Mouse (Mus musculus): Measurements from ENCODE around the gene Leng8.
"Not testable (repeated sequence)": the region's sequence is repeated elsewhere in the genome, so short reads cannot be mapped to it uniquely, and the experiment has no call there.

Gene Leng8

DNA sequence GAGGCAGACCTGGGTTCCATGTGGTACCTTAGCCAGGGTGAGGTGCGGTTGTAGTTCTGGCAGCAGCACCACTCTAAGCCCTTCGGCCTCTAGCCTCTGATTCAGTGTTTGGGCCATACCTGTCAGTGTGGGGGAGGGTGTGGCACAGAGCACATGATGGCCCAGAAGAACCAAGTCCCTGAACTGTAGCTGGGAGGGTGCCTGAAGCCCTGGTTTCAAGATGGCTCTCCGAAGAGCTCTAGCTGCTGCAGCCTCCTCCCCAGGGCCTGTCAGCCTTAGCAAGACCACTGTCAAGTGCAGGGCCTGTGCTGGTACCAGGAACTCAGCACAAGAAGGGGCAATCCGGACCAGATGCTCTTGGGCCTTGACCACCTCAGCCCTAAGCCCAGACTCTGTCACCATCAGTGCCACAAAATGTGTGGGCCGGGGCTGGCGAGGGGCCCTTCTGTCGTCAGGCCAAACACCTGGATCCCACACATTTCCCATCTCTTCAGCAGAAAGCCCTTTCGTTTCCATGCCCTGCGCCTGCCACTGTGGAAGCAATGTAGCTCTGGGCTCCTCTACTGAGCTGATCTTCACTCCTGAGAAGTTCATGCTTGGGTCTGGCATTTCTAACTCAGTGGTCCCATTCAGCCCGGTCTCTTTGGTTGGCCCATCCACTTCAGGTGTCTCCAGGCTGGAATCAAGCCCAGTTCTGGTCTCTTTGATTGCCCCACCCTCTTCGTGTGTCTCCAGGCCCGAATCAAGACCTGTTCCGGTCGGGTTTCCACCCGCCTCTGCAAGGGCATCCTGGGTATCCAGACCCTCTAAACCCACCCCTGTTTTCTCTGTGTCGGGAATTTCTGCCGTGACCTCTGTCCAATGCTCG is 11.7 kb downstream of the Leng8 start:
- DNase-seq (ENCODE audit: low spot score): peak; percentile 34

DNA sequence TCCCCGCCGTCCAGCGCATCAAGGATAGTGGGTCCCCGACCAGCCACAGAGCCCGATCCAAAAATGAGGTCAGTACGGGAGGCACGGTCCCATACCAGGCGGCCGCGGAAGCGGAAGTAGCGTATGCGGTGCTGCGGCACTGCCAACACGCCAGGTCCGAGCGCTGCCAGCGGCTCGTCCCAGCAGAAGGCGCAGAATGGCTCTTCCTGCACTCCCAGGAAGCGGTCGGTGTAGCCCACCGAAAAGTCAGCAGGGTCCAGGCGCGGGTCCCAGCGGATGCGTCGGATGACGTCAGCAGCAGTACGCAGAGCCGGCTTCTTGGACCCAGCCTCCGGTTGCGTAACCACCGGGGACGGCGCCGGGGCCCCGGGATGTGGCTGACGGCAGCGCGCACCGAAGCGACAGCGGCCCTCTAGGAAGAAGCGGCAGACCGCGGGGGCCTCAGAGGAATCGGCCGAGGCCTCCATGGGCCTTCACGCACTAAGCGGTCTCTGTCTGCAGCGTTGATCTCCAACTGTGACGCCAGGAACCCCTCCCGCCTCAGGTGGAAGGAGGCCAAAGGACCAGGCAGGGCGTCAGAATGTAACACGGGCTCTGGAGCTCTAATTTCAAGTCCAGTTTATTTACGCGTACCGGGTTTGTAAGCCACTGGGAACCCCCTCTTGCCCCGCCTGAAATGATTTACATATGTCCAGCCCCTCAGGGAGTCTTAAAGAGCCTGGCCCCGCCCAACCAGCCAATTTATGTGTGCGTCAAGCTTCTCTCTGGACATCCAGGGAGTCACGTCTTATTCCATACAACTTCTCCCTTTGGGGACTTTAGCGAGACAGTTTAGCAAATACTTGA is 12.6 kb downstream of the Leng8 start:
- DNase-seq (ENCODE audit: low spot score): peak; percentile 84

DNA sequence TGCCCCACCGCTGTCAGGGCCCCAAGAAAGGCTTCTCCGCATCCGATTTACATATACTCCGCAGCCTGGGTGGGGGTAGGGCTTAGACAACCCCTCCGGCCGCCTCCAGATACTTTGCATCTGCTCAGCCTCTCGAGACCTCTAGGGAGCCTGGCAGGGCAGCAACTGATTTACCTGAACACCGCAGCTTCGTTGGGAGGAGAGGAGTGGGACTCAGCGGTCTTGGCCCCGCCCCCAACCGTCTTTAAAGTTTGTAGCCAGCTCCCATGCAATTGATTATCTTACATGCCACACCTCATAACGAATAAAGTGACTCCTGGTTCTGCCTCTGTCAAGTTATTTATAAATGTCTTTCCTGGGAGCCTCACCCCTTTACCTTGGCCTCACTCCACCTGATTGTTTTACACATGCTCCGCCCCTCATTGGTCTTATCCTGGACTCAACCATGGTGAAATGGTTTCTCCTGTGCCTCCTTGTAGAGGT is 13.3 kb downstream of the Leng8 start, which contains the start of gene Leng9:
Leng9 (minus strand) TSS at position 316 of the 483 bp plus-strand sequence.
- DNase-seq (ENCODE audit: low spot score): peak; percentile 47

DNA sequence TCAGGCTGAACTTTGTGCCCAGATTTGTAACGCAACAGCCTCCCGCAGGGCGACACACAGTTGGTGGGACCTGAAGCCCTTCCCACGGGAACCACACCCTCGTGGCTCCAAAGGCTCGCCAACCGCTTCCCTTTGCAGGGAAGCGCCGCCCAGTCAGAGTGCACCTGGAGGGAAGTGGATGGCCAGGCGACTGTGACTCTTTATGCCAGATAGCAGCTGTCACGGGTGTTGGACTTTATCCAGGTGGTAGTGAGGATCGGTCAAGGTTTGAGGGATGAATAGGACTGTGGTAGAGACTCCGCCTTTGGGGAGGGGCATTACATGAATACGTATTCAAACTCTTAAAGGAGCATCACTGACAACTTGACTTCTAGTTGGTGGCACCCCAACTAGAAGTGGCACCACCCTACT is 14.0 kb downstream of the Leng8 start:
- peak; percentile 52 for DNase-seq (ENCODE audit: low spot score)

DNA sequence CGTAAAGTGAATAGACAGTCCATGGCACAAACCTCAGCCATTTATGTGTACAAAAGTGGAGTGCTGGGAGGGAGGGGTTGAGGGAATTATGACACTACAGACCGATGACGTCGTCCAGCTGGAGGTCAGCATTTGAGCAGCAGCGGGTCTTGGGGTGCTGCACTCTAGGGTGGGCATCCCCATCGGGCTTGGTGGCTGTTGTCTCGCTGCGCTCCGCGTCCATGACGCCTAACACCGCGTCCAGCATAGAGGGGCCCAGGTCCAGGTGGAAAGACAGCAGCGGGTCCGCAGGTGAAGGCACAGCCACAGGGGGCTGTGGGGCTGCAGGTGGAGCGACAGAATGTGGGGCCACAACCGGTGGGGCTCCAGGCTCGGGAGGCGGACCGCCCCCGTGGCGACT is 14.4 kb downstream of the Leng8 start:
- DNase-seq (ENCODE audit: low spot score): peak; percentile 16

DNA sequence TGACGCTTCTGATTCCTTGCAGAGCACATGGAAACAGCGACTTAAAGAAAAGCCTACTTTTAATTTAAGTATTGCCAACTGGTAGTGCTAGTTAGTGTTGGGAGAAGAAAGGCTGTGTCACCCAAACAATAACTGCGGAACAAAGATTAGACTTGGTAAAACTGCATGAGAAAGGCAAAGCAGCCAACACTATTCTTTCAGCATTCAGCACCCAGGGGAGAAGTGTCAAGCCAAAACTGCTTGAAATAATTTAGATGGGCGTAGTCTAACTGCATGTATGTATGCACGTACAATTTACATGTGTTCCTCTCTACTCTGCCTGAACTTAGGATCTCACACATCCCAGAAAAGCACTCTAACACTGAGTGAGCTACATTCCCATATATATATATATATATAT is 17.5 kb downstream of the Leng8 start:
- no peak for DNase-seq (ENCODE audit: low spot score)

DNA sequence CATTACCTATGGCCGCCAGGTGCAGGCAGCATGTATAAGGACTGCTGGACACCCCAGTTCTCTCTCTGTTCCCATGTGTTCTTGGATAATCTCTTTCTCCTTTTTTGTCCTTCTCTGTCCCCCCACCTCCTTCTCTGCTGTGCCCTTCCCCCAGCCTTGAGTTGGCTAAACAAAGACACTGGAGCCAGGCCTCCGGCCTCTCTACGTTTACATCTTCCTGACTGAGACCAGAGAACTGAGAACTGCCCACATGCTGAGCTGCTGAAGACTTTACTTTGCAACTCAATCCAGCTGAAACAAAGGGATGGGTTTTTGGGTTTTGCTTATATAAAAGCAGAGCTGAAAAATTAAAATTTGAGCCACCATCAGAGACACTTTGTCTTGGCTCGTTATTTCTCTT is 18.1 kb downstream of the Leng8 start:
- no peak for DNase-seq (ENCODE audit: low spot score)

DNA sequence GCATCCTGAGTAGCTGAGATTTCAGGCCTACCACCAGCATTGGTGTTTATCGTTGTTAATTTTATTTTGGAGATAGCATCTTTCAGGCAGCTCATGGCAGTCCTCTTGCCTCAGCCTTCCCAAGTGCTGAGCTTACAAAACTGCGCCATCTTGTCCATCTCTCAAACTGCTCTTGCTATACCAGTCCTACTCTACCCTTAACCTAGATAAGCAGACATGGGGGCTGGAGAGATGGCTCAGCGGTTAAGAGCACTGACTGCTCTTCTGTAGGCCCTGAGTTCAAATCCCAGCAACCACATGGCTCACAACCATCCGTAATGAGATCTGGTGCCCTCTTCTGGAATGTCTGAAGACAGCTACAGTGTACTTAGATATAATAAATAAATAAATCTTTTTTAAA is 24.8 kb downstream of the Leng8 start:
- DNase-seq (ENCODE audit: low spot score): not testable (repeated sequence)

DNA sequence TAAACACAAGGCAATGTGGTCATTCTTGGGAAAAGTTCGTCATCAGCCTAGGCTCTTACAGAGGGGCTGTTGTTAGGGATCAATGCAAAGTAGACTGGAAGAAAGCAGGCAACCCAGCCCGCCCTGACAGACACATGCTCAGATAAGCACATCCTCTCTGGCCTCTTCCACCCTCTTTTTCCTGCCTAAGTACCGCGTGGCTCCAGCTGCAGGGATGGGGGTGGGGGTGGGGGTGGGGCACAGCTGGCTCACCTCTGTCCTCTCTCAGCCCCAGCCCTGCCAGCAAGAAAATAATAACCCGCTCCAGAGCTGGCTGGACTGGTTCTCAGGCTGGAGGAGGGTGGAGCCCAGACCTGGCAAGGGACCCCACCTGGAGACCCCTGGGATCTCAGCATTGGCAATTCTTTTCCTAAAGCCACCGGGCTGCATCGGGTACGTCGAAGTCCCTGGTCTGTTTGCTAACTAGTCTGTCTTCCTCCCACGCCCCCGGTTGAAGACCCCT is 26.8 kb downstream of the Leng8 start:
- DNase-seq (ENCODE audit: low spot score): no peak

DNA sequence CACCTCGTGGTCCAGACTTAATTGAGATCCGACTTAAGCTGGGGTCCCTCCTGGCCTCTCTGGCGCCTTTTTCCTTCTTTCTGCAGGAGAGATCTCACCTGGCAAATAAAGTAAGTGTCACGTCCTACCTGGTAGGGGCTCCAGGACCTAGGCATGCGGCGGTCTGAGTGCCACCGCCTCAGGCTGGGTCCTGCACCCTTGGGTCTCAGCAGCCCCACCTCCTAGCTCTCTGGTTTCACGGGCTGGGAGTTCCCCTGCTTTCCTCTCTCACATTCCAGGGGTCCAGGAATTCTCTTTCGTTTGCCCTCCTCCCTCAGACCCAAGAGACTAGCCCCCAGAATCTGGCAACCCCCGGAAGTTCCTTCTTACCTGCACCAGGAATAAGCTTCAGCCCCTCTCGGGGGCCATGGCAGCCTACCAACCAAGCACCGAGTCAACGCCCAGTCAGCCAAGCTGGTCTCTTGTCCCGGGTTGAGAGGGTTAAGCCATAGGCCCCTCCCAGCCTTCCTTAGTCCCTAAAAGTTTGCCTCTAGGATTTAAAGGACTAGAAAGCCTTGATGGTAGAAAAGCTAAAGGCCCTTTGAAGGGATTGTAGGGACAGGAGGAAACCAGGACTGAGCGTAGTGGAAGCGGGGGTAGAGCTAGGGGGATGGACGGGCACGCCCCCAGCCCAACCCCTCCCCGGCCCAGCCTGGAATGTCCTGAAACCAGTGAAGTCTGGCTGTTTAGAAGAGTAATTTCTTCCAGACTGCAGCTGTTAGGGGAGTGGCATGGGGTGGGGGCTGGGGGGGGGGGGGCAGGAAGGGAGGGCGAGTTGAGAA is 27.5 kb downstream of the Leng8 start, which contains the start of gene Cdc42ep5:
Cdc42ep5 (minus strand) TSS at position 771 of the 821 bp plus-strand sequence.
- DNase-seq (ENCODE audit: low spot score): no peak

DNA sequence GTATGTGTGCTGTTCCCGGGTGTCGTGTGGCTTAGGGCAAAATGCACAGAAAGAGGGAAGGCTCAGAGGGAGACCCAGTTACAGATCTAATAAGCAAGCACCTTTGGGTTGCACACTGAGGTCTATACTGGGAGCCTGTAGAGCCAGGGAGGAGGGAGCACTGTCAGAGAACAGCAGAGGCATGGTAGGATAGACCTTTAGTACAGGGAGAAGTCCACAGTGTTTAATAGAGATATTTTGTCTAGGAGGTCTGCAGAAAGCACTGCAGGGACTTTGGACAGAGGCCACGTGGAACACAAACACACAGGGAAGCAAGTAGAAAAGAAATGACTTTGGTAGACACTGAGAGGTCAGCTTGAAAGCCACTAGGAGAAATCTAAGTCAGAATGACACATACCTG is 28.4 kb downstream of the Leng8 start:
- DNase-seq (ENCODE audit: low spot score): no peak

DNA sequence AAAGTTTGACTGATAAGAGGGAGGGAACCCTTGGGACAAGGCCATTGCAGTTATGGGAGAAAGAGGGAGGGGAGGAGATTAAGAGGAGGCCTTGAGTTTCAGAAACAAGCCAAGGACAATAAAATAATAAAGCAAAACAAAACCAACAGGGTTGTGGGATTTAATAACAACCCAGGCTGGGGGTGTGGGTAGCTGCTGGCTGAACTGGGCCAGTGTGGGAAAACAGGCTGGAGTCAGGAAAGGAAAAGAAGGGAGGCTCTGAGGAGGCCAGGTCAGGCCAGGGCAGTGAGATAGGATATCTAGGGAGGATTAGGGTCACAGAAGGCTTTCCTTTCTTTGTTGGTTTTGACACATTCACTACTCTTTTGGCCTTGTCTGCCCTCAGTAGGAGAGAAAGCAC is 30.3 kb downstream of the Leng8 start:
- no peak for DNase-seq (ENCODE audit: low spot score)

DNA sequence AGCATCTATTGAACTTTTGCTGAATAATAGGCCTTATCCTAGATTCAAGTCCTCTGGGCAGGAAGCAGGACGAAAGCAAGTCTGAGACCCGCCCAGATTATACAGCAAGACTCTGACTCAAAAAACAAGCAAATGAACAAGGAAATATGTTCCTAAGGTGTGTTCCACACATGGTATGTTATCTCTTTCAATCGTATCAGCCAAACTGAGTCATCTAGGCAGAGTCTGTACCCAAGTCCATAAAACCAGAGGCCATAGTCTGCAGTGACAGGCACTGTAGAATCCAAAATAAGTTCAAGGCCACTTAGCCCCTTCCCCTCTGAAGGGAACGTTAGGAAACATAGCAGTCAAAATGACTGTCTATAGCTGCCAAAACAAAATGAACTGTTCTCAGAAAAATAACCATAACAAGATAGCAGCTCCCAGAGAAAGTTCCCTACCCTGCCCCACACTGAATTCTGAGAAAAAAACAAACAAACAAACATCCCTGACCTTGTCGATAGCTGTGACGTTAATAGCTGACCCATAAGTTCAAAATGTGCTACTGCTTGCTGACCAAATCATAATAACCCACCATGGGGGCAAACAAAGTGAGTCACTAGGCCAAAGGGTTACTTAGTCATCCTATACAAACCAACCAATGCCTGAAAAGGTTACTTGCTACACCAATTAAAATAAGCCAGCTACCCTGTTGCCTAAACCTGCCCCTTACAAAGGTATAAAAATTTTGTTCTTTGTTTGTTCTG is 33.5 kb downstream of the Leng8 start:
- DNase-seq (ENCODE audit: low spot score): no peak

DNA sequence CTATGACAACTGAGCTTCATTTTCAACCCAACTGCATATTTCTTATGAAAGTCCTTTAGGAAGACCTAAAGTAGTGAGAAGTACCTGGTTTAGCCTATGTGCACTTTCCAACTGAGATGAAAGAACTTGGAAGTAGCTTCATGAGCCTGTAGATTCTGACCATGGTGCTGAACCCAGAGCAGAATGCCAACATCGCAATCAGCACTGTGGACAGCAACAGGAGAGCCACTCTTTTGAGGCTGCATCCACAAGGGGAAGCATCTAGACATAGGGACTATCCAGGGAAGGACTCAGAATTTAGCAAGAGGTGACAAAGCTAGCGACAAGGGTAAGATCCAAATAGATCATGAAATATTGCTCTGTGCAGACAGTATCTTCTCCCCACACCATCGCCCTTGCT is 41.6 kb downstream of the Leng8 start:
- no peak for DNase-seq (ENCODE audit: low spot score)

Measured in layer of hippocampus, adult 11-12 months (tissue).